Mouse (Mus musculus) macrophage (primary cell): ENCODE measurements at regions not wholly inside any gene's neighbourhood (a gene's known extent, or its start where the extent isn't known, plus 50 kb on each side); places are given as distances from the start of the nearest gene placed in this dataset.

Experiments used
- H3K27ac ChIP-seq: fragments of 350-480 bp; formaldehyde crosslinking; 2 replicates; pipeline ENCODE4 v1.9.0; 2021
- H3K36me3 ChIP-seq: fragments of 350-480 bp; formaldehyde crosslinking; 2 replicates; pipeline ENCODE4 v1.9.0; 2021; ENCODE audit errors: inconsistent target
- H3K4me3 ChIP-seq: fragments of 350-480 bp; formaldehyde crosslinking; 2 replicates; pipeline ENCODE4 v1.9.0; 2021; ENCODE audit errors: inconsistent target
- H3K79me2 ChIP-seq: fragments of 350-480 bp; formaldehyde crosslinking; 2 replicates; pipeline ENCODE4 v1.9.0; 2021; ENCODE audit errors: inconsistent target
- WGBS: methylation state at CpG from one replicate; pipeline ENCODE4 v1.1.7; 2026; ENCODE audit warnings: inconsistent platforms; ENCODE audit not compliant: missing documents; 5-methylcytosine and 5-hydroxymethylcytosine counted together

GRCm38 (mm10) chr7:136377742-136378141 is 516.7 kb upstream of the Mgmt start:
- no peak overlapping the region for H3K4me3 ChIP-seq
- H3K79me2 ChIP-seq, result no peaks in the 10 kb centered on the region
- 61% methylated on average over 8 of the region's 8 CpGs for WGBS
- no peaks in the 10 kb centered on the region for H3K36me3 ChIP-seq
- no peak overlapping the region for H3K27ac ChIP-seq

- H3K27ac ChIP-seq, result no peak overlapping the region
- no peak overlapping the region for H3K4me3 ChIP-seq
- H3K36me3 ChIP-seq, result no peaks in the 10 kb centered on the region
- WGBS, result 28% methylated on average over 4 of the region's 4 CpGs
- H3K79me2 ChIP-seq, result no peaks in the 10 kb centered on the region
Observed at GRCm38 (mm10) chr7:136378321-136378720, 516.1 kb upstream of the Mgmt start.

- Histone ChIP-seq H3K27ac (no peak overlapping the region), H3K79me2 (no peaks in the 10 kb centered on the region)
Observed at GRCm38 (mm10) chr7:136379319-136379718, 515.1 kb upstream of the Mgmt start.

GRCm38 (mm10) chr7:136379741-136380140 is 514.7 kb upstream of the Mgmt start:
- H3K4me3 ChIP-seq, result no peak overlapping the region
- no peaks in the 10 kb centered on the region for H3K79me2 ChIP-seq
- no peaks in the 10 kb centered on the region for H3K36me3 ChIP-seq
- 76% methylated on average over 3 of the region's 3 CpGs for WGBS
- no peak overlapping the region for H3K27ac ChIP-seq

More at GRCm38 (mm10) chr7:136379319-136379718, 515.1 kb upstream of the Mgmt start:
- 92% methylated on average over 5 of the region's 7 CpGs for WGBS
- Histone ChIP-seq H3K4me3 (no peak overlapping the region), H3K36me3 (no peaks in the 10 kb centered on the region)

GRCm38 (mm10) chr7:136383296-136383695 is 511.1 kb upstream of the Mgmt start:
- 74% methylated on average over 2 of the region's 2 CpGs for WGBS
- Histone ChIP-seq H3K79me2 (no peaks in the 10 kb centered on the region), H3K4me3 (no peak overlapping the region), H3K36me3 (no peaks in the 10 kb centered on the region), H3K27ac (no peak overlapping the region)

GRCm38 (mm10) chr7:136387736-136388135 is 506.7 kb upstream of the Mgmt start:
- Histone ChIP-seq H3K36me3 (no peaks in the 10 kb centered on the region), H3K79me2 (no peaks in the 10 kb centered on the region), H3K27ac (no peak overlapping the region), H3K4me3 (no peak overlapping the region)
- 93% methylated on average over 4 of the region's 4 CpGs for WGBS

- H3K27ac ChIP-seq, result no peak overlapping the region
- no peak overlapping the region for H3K4me3 ChIP-seq
- 22% methylated on average over 8 of the region's 8 CpGs for WGBS
- no peaks in the 10 kb centered on the region for H3K36me3 ChIP-seq
- H3K79me2 ChIP-seq, result no peaks in the 10 kb centered on the region
Observed at GRCm38 (mm10) chr7:136390066-136390465, 504.3 kb upstream of the Mgmt start.

- no peak overlapping the region for H3K27ac ChIP-seq
- no peaks in the 10 kb centered on the region for H3K36me3 ChIP-seq
- no peaks in the 10 kb centered on the region for H3K79me2 ChIP-seq
- H3K4me3 ChIP-seq, result no peak overlapping the region
- WGBS, result 86% methylated on average over 6 of the region's 6 CpGs
Observed at GRCm38 (mm10) chr7:136393454-136393853, 501.0 kb upstream of the Mgmt start.

- Histone ChIP-seq H3K27ac (no peak overlapping the region), H3K4me3 (no peak overlapping the region), H3K79me2 (no peaks in the 10 kb centered on the region), H3K36me3 (no peaks in the 10 kb centered on the region)
- WGBS, result 75% methylated on average over 2 of the region's 2 CpGs
Observed at GRCm38 (mm10) chr7:136395838-136396237, 498.6 kb upstream of the Mgmt start.

GRCm38 (mm10) chr7:136397101-136397500 is 497.3 kb upstream of the Mgmt start:
- Histone ChIP-seq H3K36me3 (no peaks in the 10 kb centered on the region), H3K4me3 (no peak overlapping the region), H3K27ac (no peak overlapping the region), H3K79me2 (no peaks in the 10 kb centered on the region)
- WGBS, result 90% methylated on average over 4 of the region's 4 CpGs

- WGBS, result 88% methylated on average over 8 of the region's 8 CpGs
- H3K79me2 ChIP-seq, result no peaks in the 10 kb centered on the region
Observed at GRCm38 (mm10) chr7:136402688-136403597, 491.5 kb upstream of the Mgmt start.

GRCm38 (mm10) chr7:136405391-136405790 is 489.0 kb upstream of the Mgmt start:
- H3K27ac ChIP-seq, result no peak overlapping the region
- WGBS, result 87% methylated on average over 8 of the region's 8 CpGs
- no peaks in the 10 kb centered on the region for H3K36me3 ChIP-seq
- no peak overlapping the region for H3K4me3 ChIP-seq
- H3K79me2 ChIP-seq, result no peaks in the 10 kb centered on the region

More at GRCm38 (mm10) chr7:136402688-136403597, 491.5 kb upstream of the Mgmt start:
- Histone ChIP-seq H3K27ac (no peak overlapping the region), H3K36me3 (no peaks in the 10 kb centered on the region), H3K4me3 (no peak overlapping the region)

GRCm38 (mm10) chr7:136406258-136407100 is 487.9 kb upstream of the Mgmt start:
- Histone ChIP-seq H3K4me3 (no peak overlapping the region), H3K79me2 (no peaks in the 10 kb centered on the region), H3K27ac (no peak overlapping the region), H3K36me3 (no peaks in the 10 kb centered on the region)
- WGBS, result 82% methylated on average over 15 of the region's 20 CpGs

- Histone ChIP-seq H3K4me3 (no peak overlapping the region), H3K36me3 (no peaks in the 10 kb centered on the region), H3K27ac (no peak overlapping the region), H3K79me2 (no peaks in the 10 kb centered on the region)
- 85% methylated on average over 8 of the region's 8 CpGs for WGBS
Observed at GRCm38 (mm10) chr7:136414808-136415207, 479.6 kb upstream of the Mgmt start.

- no peaks in the 10 kb centered on the region for H3K36me3 ChIP-seq
- H3K27ac ChIP-seq, result no peak overlapping the region
- no peaks in the 10 kb centered on the region for H3K79me2 ChIP-seq
- H3K4me3 ChIP-seq, result no peak overlapping the region
- 64% methylated on average over 4 of the region's 4 CpGs for WGBS
Observed at GRCm38 (mm10) chr7:136417327-136417726, 477.1 kb upstream of the Mgmt start.
